Mouse (Mus musculus) megakaryocyte, embryonic 14.5 days (primary cell): ENCODE data around the gene Lexm.

Experiments used
- FLI1 ChIP-seq: IDR thresholded peaks from 2 replicates; pipeline ENCODE4 v1.6.1; 2012; ENCODE audit warnings: low read length, inconsistent platforms, mixed read lengths
- GATA1 ChIP-seq: IDR thresholded peaks from 3 replicates; pipeline ENCODE4 v1.6.1; 2012; ENCODE audit warnings: mixed read lengths, low read length, inconsistent platforms, borderline replicate concordance

DNA sequence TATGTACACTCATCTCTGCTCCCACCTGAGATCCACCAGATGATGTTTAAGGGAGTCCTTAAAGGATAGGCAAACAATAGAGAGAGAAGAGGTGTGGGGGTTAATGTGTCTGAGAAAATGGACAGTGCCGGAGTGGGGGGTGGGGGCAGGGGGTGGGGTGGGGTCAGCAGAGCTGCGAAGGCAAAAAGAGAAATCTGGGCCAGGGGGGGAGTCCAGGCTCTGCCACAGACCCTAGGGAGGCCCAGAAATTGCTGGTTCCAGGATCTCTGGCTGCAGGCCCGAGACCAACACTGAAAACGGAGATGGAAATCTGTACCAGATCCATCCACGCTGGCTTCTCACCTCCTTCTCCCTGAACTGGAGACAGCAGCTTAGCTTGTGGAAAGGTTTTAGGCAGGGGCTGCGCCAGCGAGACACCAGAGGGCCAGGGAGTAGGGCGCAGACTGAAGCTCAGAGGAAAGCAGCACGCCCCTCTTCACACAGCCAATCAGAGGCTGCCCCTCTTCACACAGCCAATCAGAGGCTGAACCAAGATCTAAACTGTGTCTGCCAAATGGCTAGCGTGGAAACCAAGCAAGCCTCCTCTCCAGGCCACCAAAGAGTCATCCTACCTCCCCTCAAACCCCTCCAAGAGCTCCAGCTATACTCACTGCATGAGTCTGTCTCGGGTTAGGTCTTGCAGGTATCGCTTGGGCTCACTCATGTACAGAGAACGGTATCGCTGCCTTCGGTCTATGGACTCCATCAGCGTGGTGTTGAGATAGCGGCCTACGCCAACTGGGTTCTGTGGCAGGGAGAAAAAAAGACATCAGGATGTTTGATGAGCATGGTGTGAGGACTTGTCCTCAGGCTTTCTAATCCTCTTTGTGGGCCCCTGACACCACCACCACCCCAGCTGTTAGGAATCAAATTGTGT is 10.1 kb downstream of the Lexm start:
- no peak for TF ChIP-seq GATA1
- TF ChIP-seq FLI1: no peak
